In genomic region chr2:164834531-164834930, GRCm38 (mm10) we compare ENCODE assay signal across 8 mouse cellular contexts. TPM values are rescaled to one million over a fixed set of nuclear protein-coding genes. Genes with fewer than 3 reads are reported as not detected.
DNase-seq lines count a peak whose midpoint lies in the region; ATAC-seq lines count a peak whose summit lies in the region.

No protein-coding gene starts in this region.

- H3K4me2 ChIP-seq in forebrain, embryonic 12.5 days: peak overlapping the region; percentile 100
- H3K4me2 ChIP-seq in kidney, embryonic 16.5 days (replicated peaks; ENCODE audit: low read depth, low read length): peak overlapping the region; percentile 94
- peak overlapping the region; percentile 100 for H3K4me2 ChIP-seq in midbrain, embryonic 11.5 days

- peaks cover 28% of the 10 kb centered on the region for H3K36me3 ChIP-seq in forebrain, embryonic 12.5 days (replicated peaks)
- H3K36me3 ChIP-seq in kidney, embryonic 16.5 days (ENCODE audit: insufficient read depth, low read length): peaks cover 29% of the 10 kb centered on the region
- peaks cover 2% of the 10 kb centered on the region; the same call in 1 of the 2 replicates for H3K36me3 ChIP-seq in midbrain, embryonic 11.5 days (ENCODE audit: control insufficient read depth, insufficient read depth, low read length)

- peak overlapping the region; percentile 77 for H3K4me3 ChIP-seq in forebrain, embryonic 12.5 days (replicated peaks)
- peak overlapping the region; percentile 70 for H3K4me3 ChIP-seq in kidney, embryonic 16.5 days (ENCODE audit: low read length)
- H3K4me3 ChIP-seq in midbrain, embryonic 11.5 days (ENCODE audit: low read depth, low read length): peak overlapping the region; percentile 65

- peaks cover 26% of the 10 kb centered on the region for H3K4me1 ChIP-seq in forebrain, embryonic 12.5 days
- peaks cover 9% of the 10 kb centered on the region for H3K4me1 ChIP-seq in kidney, embryonic 16.5 days (ENCODE audit: insufficient read depth, low read length)
- peaks cover 18% of the 10 kb centered on the region for H3K4me1 ChIP-seq in midbrain, embryonic 11.5 days (ENCODE audit: control insufficient read depth, insufficient read depth, low read length)

- H3K9ac ChIP-seq in forebrain, embryonic 12.5 days: peak overlapping the region; percentile 78
- H3K9ac ChIP-seq in kidney, embryonic 16.5 days (replicated peaks; ENCODE audit: low read length): peak overlapping the region; percentile 81
- peak overlapping the region; percentile 78; the same call in 1 of the 2 replicates for H3K9ac ChIP-seq in midbrain, embryonic 11.5 days (ENCODE audit: low read length)

- H3K9me3 ChIP-seq in forebrain, embryonic 12.5 days: no peaks in the 10 kb centered on the region
- no peaks in the 10 kb centered on the region for H3K9me3 ChIP-seq in kidney, embryonic 16.5 days (ENCODE audit: low read length)
- no peaks in the 10 kb centered on the region for H3K9me3 ChIP-seq in midbrain, embryonic 11.5 days (ENCODE audit: control insufficient read depth, low read length)

- H3K27ac ChIP-seq in forebrain, embryonic 12.5 days: no peak overlapping the region
- no peak overlapping the region for H3K27ac ChIP-seq in kidney, embryonic 16.5 days (ENCODE audit: low read length)
- H3K27ac ChIP-seq in midbrain, embryonic 11.5 days (ENCODE audit: low read depth, low read length): no peak overlapping the region

- H3K27me3 ChIP-seq in forebrain, embryonic 12.5 days: no peaks in the 10 kb centered on the region
- H3K27me3 ChIP-seq in kidney, embryonic 16.5 days (ENCODE audit: insufficient read depth, low read length): no peaks in the 10 kb centered on the region
- H3K27me3 ChIP-seq in midbrain, embryonic 11.5 days (ENCODE audit: control insufficient read depth, insufficient read depth, low read length): no peaks in the 10 kb centered on the region

- DNase-seq in spleen, postnatal 10 days (ENCODE audit: low spot score in 2 of 2): peak; percentile 11 to 28
- DNase-seq in spleen, adult 12 weeks (ENCODE audit: low spot score): no peak
- DNase-seq in midbrain, embryonic 11.5 days (ENCODE audit: low spot score, missing footprints): no peak
- no peak for DNase-seq in layer of hippocampus, adult 8-10 months (ENCODE audit: low spot score in 2 of 2)
- DNase-seq in gastrocnemius, postnatal 10 days: no peak
- no peak for DNase-seq in retina, postnatal 1 day

- WGBS in forebrain, embryonic 12.5 days: 42% methylated on average over 8 of the region's 8 CpGs
- 35% methylated on average over 8 of the region's 8 CpGs for WGBS in kidney, embryonic 16.5 days
- WGBS in midbrain, embryonic 11.5 days: 44% methylated on average over 8 of the region's 8 CpGs

- no peak for ATAC-seq in forebrain, embryonic 12.5 days (ENCODE audit: low FRiP score)
- no peak for ATAC-seq in kidney, embryonic 16.5 days (ENCODE audit: low FRiP score, low TSS enrichment)
- no peak for ATAC-seq in midbrain, embryonic 11.5 days (ENCODE audit: low FRiP score)

RNA-seq across cellular contexts. Expression of gene Neurl2, which starts 1.3 kb away (rescaled TPM):
- polyA plus RNA-seq in forebrain, embryonic 12.5 days (2016; fragmentation: Nextera tagmentation; extraction: Ambion mirVana): 4.2 and 4.6 TPM in 2 replicates
- 8.8 and 9.0 TPM in 2 replicates for polyA plus RNA-seq in kidney, embryonic 16.5 days (2015; fragmentation: Nextera tagmentation; extraction: Ambion mirVana)
- polyA plus RNA-seq in midbrain, embryonic 11.5 days (2014; fragmentation: Nextera tagmentation; extraction: Ambion mirVana): 3.8 and 4.5 TPM in 2 replicates
- 1 to 10 TPM; 1.6 to 4.9 (median 3.6) TPM for total RNA-seq in layer of hippocampus, adult 8-10 months (2022)
- 10 to 100 TPM; 39.2 to 45.2 TPM for total RNA-seq in gastrocnemius, postnatal 10 days (2021)

RNA-seq across cellular contexts. Expression of gene Ctsa, which starts 1.9 kb away (rescaled TPM):
- polyA plus RNA-seq in forebrain, embryonic 12.5 days (2016; fragmentation: Nextera tagmentation; extraction: Ambion mirVana): 85.8 and 88.3 TPM in 2 replicates
- 206 and 211 TPM in 2 replicates for polyA plus RNA-seq in kidney, embryonic 16.5 days (2015; fragmentation: Nextera tagmentation; extraction: Ambion mirVana)
- 84.8 and 89.7 TPM in 2 replicates for polyA plus RNA-seq in midbrain, embryonic 11.5 days (2014; fragmentation: Nextera tagmentation; extraction: Ambion mirVana)
- total RNA-seq in layer of hippocampus, adult 8-10 months (2022): 100 to 1,000 TPM in 3 of 4 experiments, 10 to 100 TPM in 1; 96.9 to 242 (median 147) TPM
- 10 to 100 TPM; 53.3 to 75.2 TPM for total RNA-seq in gastrocnemius, postnatal 10 days (2021)

RNA-seq across cellular contexts. Expression of gene Spata25, which starts 6.2 kb away (rescaled TPM):
- not detected in 2 replicates for polyA plus RNA-seq in forebrain, embryonic 12.5 days (2016; fragmentation: Nextera tagmentation; extraction: Ambion mirVana)
- not detected in 2 replicates for polyA plus RNA-seq in kidney, embryonic 16.5 days (2015; fragmentation: Nextera tagmentation; extraction: Ambion mirVana)
- not detected in 2 replicates for polyA plus RNA-seq in midbrain, embryonic 11.5 days (2014; fragmentation: Nextera tagmentation; extraction: Ambion mirVana)
- total RNA-seq in layer of hippocampus, adult 8-10 months (2022): 1 to 10 TPM in 1 of 4 experiments, under 1 TPM in 1, not detected in 2; 0.54 to 1.3 TPM
- total RNA-seq in gastrocnemius, postnatal 10 days (2021): under 1 TPM; 0.68 TPM

RNA-seq across cellular contexts. Expression of gene Zswim1, which starts 12.0 kb away (rescaled TPM):
- polyA plus RNA-seq in forebrain, embryonic 12.5 days (2016; fragmentation: Nextera tagmentation; extraction: Ambion mirVana): 21.4 and 25.7 TPM in 2 replicates
- 21.7 and 22.3 TPM in 2 replicates for polyA plus RNA-seq in kidney, embryonic 16.5 days (2015; fragmentation: Nextera tagmentation; extraction: Ambion mirVana)
- polyA plus RNA-seq in midbrain, embryonic 11.5 days (2014; fragmentation: Nextera tagmentation; extraction: Ambion mirVana): 22.0 and 23.2 TPM in 2 replicates
- 10 to 100 TPM; 22.2 to 25.1 (median 22.9) TPM for total RNA-seq in layer of hippocampus, adult 8-10 months (2022)
- total RNA-seq in gastrocnemius, postnatal 10 days (2021): 1 to 10 TPM; 3.5 to 4.5 TPM

RNA-seq across cellular contexts. Expression of gene Pltp, which starts 23.0 kb away (rescaled TPM):
- 39.0 and 40.4 TPM in 2 replicates for polyA plus RNA-seq in forebrain, embryonic 12.5 days (2016; fragmentation: Nextera tagmentation; extraction: Ambion mirVana)
- polyA plus RNA-seq in kidney, embryonic 16.5 days (2015; fragmentation: Nextera tagmentation; extraction: Ambion mirVana): 44.8 and 47.5 TPM in 2 replicates
- polyA plus RNA-seq in midbrain, embryonic 11.5 days (2014; fragmentation: Nextera tagmentation; extraction: Ambion mirVana): 91.8 and 97.3 TPM in 2 replicates
- total RNA-seq in layer of hippocampus, adult 8-10 months (2022): 100 to 1,000 TPM in 2 of 4 experiments, 10 to 100 TPM in 2; 81.0 to 114 (median 96.0) TPM
- 10 to 100 TPM; 15.2 to 18.5 TPM for total RNA-seq in gastrocnemius, postnatal 10 days (2021)

Comparison
In these comparisons a context has a peak if more than half of its experiments do, and no peak if none do; other contexts are left out.
1. DNase-seq: peak in spleen, postnatal 10 days (2 of 2); none in spleen, adult 12 weeks (single experiment), midbrain, embryonic 11.5 days (single experiment), layer of hippocampus, adult 8-10 months (0 of 2), gastrocnemius, postnatal 10 days (single experiment) and retina, postnatal 1 day (single experiment).
2. Peak in every context shown above with its lines, with median percentiles within 50 percentile points of each other: H3K4me2 ChIP-seq, H3K4me3 ChIP-seq and H3K9ac ChIP-seq.